Mouse (Mus musculus): Measurements from ENCODE around the gene Gm21760. TPM values are rescaled to one million over a fixed set of nuclear protein-coding genes. Genes with fewer than 3 reads are reported as not detected.

Gm21760 gene
- not detected in 2 replicates for polyA plus RNA-seq (2012; rRNA removed; ENCODE audit: low replicate concordance)

GRCm38 (mm10) chrY:80133479-80133878 is at the start of gene Gm21760:
Gene Gm21760, plus strand, starts transcription at chrY:80133779.

